Mouse (Mus musculus) olfactory bulb, adult 2 months (tissue): ENCODE data around the gene Esf1. TPM values are rescaled to one million over a fixed set of nuclear protein-coding genes. Genes with fewer than 3 reads are reported as not detected.
"Not testable (repeated sequence)": the region's sequence is repeated elsewhere in the genome, so short reads cannot be mapped to it uniquely, and the experiment has no call there.

Experiments
- H3K27ac ChIP-seq: fragments of 200-500 bp; 2 replicates; pipeline ENCODE4 v1.5.1; 2012; ENCODE audit warnings: low read depth, low read length; ENCODE audit not compliant: insufficient read depth
- H3K4me1 ChIP-seq: fragments of 200-500 bp; 2 replicates; pipeline ENCODE4 v1.6.1; 2012; ENCODE audit warnings: low read length; ENCODE audit not compliant: control insufficient read depth, insufficient read depth
- H3K4me3 ChIP-seq: fragments of 200-500 bp; 2 replicates; pipeline ENCODE4 v1.5.1; 2012; ENCODE audit warnings: mild to moderate bottlenecking, low read depth, low read length, moderate library complexity; ENCODE audit not compliant: insufficient read depth
- CTCF ChIP-seq: fragments of 200-500 bp; IDR thresholded peaks from 2 replicates; pipeline ENCODE4 v1.5.1; 2012; ENCODE audit warnings: low read depth, mild to moderate bottlenecking, low read length, moderate library complexity; ENCODE audit not compliant: insufficient read depth
- POLR2A ChIP-seq: fragments of 200-500 bp; IDR thresholded peaks from 2 replicates; pipeline ENCODE4 v1.6.1; 2012; ENCODE audit warnings: mild to moderate bottlenecking, low read depth, low read length, moderate library complexity; ENCODE audit not compliant: insufficient read depth
- WGBS: fragments of 180-500 bp; shearing (Covaris S2); methylation state at CpG from one replicate; pipeline ENCODE4 v1.1.7; 2018; 5-methylcytosine and 5-hydroxymethylcytosine counted together
- polyA plus RNA-seq: library from polyadenylated mRNA; stranded (reverse); fragments of >200 nt; gene quantifications from 2 replicates; pipeline ENCODE4 v1.2.4, GENCODE M21; 2012; ENCODE audit warnings: low replicate concordance; ENCODE audit not compliant: missing spikeins, insufficient read depth, insufficient read length

Gene Esf1
- polyA plus RNA-seq, 1 experiment = not detected

- Histone ChIP-seq H3K27ac (no peak overlapping the region), H3K4me1 (no peaks in the 10 kb centered on the region), H3K4me3 (no peak overlapping the region)
- WGBS = 85% methylated on average over 3 of the region's 3 CpGs
- TF ChIP-seq CTCF = no peak
- no peak for TF ChIP-seq POLR2A
These were observed 69.6 kb downstream of the Esf1 start for GRCm38 (mm10) chr2:140100551-140101474.

- no peak for TF ChIP-seq POLR2A
- TF ChIP-seq CTCF = no peak
- 45% methylated on average over 3 of the region's 3 CpGs for WGBS
- H3K4me3 ChIP-seq = no peak overlapping the region
- H3K27ac ChIP-seq = no peak overlapping the region
- H3K4me1 ChIP-seq = no peaks in the 10 kb centered on the region
These were observed 70.4 kb downstream of the Esf1 start for GRCm38 (mm10) chr2:140099971-140100370.

- H3K4me3 ChIP-seq = no peak overlapping the region
- H3K4me1 ChIP-seq = no peaks in the 10 kb centered on the region
- 83% methylated on average over 3 of the region's 3 CpGs for WGBS
- no peak overlapping the region for H3K27ac ChIP-seq
- no peak for TF ChIP-seq POLR2A
- no peak for TF ChIP-seq CTCF
These were observed 73.2 kb downstream of the Esf1 start for GRCm38 (mm10) chr2:140097131-140097591.

- no peak overlapping the region for H3K4me3 ChIP-seq
- TF ChIP-seq CTCF = no peak
- no peak for TF ChIP-seq POLR2A
- no peaks in the 10 kb centered on the region for H3K4me1 ChIP-seq
- H3K27ac ChIP-seq = no peak overlapping the region
- WGBS = 89% methylated on average over 5 of the region's 5 CpGs
These were observed 74.3 kb downstream of the Esf1 start for GRCm38 (mm10) chr2:140096034-140096433.

GRCm38 (mm10) chr2:140093433-140093832 is 76.9 kb downstream of the Esf1 start:
- WGBS = 88% methylated on average over 5 of the region's 5 CpGs
- Histone ChIP-seq H3K4me1 (no peaks in the 10 kb centered on the region), H3K27ac (no peak overlapping the region), H3K4me3 (no peak overlapping the region)
- TF ChIP-seq POLR2A (no peak), CTCF (no peak)

DNA sequence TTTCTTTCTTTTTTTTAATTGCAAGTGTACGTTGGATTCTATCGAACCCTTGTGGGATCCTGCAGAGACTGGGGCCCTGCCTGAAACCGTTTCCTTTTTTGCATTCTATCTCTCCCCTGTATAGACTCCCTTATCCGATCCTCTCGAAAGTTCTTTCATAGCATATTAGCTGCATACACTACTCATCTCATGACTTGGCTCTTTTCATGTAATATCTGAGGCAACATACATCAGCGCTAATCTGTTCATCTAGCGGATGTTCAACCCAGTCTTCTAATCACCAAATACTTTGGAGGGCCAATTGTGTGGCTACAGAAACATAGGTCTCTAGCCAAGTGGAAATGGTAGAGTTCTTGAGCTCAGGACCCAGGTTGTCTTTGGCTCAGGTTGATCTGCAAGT is 86.1 kb downstream of the Esf1 start:
- Histone ChIP-seq H3K4me1 (no peaks in the 10 kb centered on the region), H3K27ac (no peak overlapping the region), H3K4me3 (no peak overlapping the region)
- no peak for TF ChIP-seq CTCF
- TF ChIP-seq POLR2A = no peak
- WGBS = 88% methylated on average over 7 of the region's 7 CpGs

GRCm38 (mm10) chr2:140080747-140081577 is 89.4 kb downstream of the Esf1 start:
- WGBS = 92% methylated on average over 11 of the region's 11 CpGs
- Histone ChIP-seq H3K27ac (no peak overlapping the region), H3K4me3 (no peak overlapping the region), H3K4me1 (no peaks in the 10 kb centered on the region)
- TF ChIP-seq POLR2A (no peak), CTCF (no peak)

DNA sequence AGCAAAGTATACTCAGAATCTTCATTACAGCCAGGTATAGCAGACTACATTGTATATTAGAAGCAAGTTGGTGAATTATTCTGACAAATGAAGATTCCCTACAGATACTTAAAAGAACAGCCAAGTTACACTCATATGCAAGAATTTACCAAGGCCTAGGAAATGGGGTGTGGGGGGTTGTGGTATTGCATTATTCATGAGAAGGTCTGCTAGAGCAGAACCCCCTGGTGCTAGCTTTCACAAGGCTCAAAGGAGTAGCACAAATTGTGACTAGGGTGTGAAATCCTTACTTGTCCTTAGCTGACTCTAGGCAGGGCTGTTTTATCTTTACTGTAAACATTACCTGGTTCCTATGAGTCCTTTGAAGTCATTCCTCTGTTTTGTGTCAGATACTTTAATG is 91.1 kb downstream of the Esf1 start:
- not testable (repeated sequence) for H3K4me1 ChIP-seq, H3K4me3 ChIP-seq, H3K27ac ChIP-seq
